Mouse (Mus musculus) testis, adult 2 months (tissue): ENCODE measurements around the gene Tnr.

Experiments used
- CTCF ChIP-seq: fragments of 200-500 bp; IDR thresholded peaks from 2 replicates; pipeline ENCODE4 v1.5.1; 2012; ENCODE audit warnings: low read depth, mild to moderate bottlenecking, inconsistent platforms, low read length, moderate library complexity; ENCODE audit not compliant: control insufficient read depth, insufficient read depth, insufficient replicate concordance
- POLR2A ChIP-seq: fragments of 200-500 bp; IDR thresholded peaks from 2 replicates; pipeline ENCODE4 v1.6.1; 2012; ENCODE audit warnings: low read depth, mild to moderate bottlenecking, inconsistent platforms, low read length, moderate library complexity; ENCODE audit not compliant: control insufficient read depth

DNA sequence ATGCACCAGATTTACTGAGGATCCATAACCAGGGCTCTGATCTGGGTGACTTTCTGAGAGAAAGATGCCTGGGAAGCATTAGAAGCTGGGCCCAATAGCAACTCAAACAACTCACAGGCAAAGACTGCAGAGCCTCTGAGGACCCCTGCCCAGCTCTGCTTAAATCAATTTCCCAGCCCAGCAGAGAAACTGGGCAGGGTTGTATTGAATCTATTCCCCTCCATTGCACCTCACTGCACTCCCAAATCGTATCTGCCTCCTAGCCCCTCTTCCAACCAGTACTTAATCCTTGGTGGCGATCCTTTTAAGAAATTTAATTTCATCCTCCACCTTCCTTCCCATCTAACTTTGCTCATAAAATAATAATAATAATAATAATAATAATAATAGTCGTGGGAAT is 253.5 kb downstream of the Tnr start:
- TF ChIP-seq CTCF = no peak
- no peak for TF ChIP-seq POLR2A
